Mouse (Mus musculus): ENCODE results near the gene Gpc4.

Gene Gpc4

DNA sequence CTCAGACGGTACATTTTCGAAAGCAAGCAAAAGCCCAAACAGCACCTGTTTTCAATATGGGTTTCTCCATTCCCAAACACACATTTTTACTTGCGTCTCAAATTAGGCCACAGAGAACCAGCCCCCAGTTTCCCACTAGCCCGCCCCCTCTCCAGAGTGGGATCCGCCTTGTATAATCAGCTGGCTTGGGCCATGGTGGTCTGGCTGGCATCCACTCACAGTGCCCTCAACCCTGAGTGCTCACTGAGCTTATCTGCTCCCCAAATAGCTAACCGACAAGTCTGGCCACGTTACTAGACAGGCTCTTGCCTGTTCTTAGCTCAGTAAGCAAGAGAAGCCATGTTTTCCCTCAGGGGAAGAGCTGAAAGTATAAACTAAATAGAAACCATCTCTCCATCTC is 134.9 kb downstream of the Gpc4 start:
- no peak for DNase-seq (ENCODE audit: inconsistent ontology term)

DNA sequence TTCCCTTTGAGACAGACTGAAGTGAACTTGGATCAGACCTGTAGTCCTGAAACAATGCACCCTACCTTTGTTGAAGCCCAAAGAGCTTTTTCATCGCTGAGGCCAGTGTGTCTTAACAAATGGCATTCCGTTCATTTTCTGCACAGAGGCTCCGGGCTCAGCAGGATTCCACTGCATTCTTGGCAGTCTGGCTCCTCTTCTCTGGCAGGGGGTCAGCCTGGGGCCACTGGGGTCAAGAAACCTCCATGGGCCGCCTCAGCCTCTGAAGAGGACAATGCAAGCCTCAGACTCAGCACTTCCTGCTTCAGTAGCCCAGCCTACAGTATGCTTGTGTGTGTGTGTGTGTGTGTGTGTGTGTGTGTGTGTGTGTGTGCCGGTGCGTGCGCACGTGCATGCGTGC is 147.4 kb downstream of the Gpc4 start:
- DNase-seq (ENCODE audit: inconsistent ontology term), result peak; percentile 91

Measured in Muller cell, postnatal 12 days (primary cell).